ENCODE assay signal across 16 mouse cellular contexts in genomic region chr13:88490104-88490503, GRCm38 (mm10).
DNase-seq lines count a peak whose midpoint lies in the region; ATAC-seq lines count a peak whose summit lies in the region.
"Had no signal": no experiment of that assay in that cellular context is flagged by ENCODE, and none has a peak within 500 bp of the region (broad histone marks: within the 10 kb centered on the region; RNA-seq: fewer than 3 reads in every experiment).

No protein-coding gene starts in this region.

- DNase-seq in heart, adult 11 months, result peak; percentile 19
- no peak for DNase-seq in heart, postnatal 36 days
- DNase-seq in right cerebral cortex, adult 18-20 months, result peak; percentile 0
- no peak for DNase-seq in right cerebral cortex, adult 2 months (ENCODE audit: low spot score in 2 of 2)
- DNase-seq in fat pad, adult 2 months (ENCODE audit: extremely low read depth, low read depth, low spot score), result peak; percentile 56
- DNase-seq in lung, postnatal 4 days, result no peak
- DNase-seq: adrenal gland, postnatal 10 days; cerebellum, adult 8-10 months; heart, postnatal 4 days; kidney, postnatal 4 days; liver; lung, adult 18-20 months; lung, postnatal 36 days; right cerebral cortex, postnatal 14 days had no signal

- intact Hi-C loops in heart, postnatal 36 days (cut with DNase I), result no loop called here

- no peak for ATAC-seq in monocyte, adult 5-6 weeks (replicated peaks; ENCODE audit: insufficient number of reproducible peaks, low FRiP score, low TSS enrichment, poor library complexity, severe bottlenecking)
- ATAC-seq: CD4-positive, CD25-positive, alpha-beta regulatory T cell, adult 4 months had no signal

Comparison
In these comparisons a context has a peak if more than half of its experiments do, and no peak if none do; other contexts are left out.
1. DNase-seq: peak in heart, adult 11 months (single experiment), right cerebral cortex, adult 18-20 months (single experiment) and fat pad, adult 2 months (single experiment); none in heart, postnatal 36 days (0 of 2), right cerebral cortex, adult 2 months (0 of 2) and lung, postnatal 4 days (0 of 2).